Mouse (Mus musculus) limb, embryonic 14.5 days (tissue): ENCODE measurements around the gene Tuba4a. TPM values are rescaled to one million over a fixed set of nuclear protein-coding genes. Genes with fewer than 3 reads are reported as not detected.

Experiments
- ATAC-seq: fragments of 200-750 bp; cut with Nextera tagmentation; 2 replicates; pipeline ENCODE4 v1.8.0; 2017; ENCODE audit warnings: low read depth, moderate number of reproducible peaks, moderate TSS enrichment; ENCODE audit not compliant: low FRiP score
- DNase-seq: peaks from one replicate; pipeline ENCODE4 v3.0.0-alpha.2; 2015; ENCODE audit warnings: low spot score
- H3K27ac ChIP-seq: fragments of 300-500 bp; sonication (generic); replicated peaks from 2 replicates; pipeline ENCODE4 v1.5.1; 2014; ENCODE audit warnings: low read depth, mild to moderate bottlenecking, low read length, moderate library complexity, mixed read lengths
- H3K27me3 ChIP-seq: fragments of 300-500 bp; sonication (generic); 2 replicates; pipeline ENCODE4 v1.6.1; 2014; ENCODE audit warnings: low read length, mixed read lengths; ENCODE audit not compliant: control insufficient read depth, insufficient read depth
- H3K36me3 ChIP-seq: fragments of 300-500 bp; sonication (generic); 2 replicates; pipeline ENCODE4 v1.6.1; 2014; ENCODE audit warnings: mild to moderate bottlenecking, low read length, moderate library complexity, mixed read lengths; ENCODE audit not compliant: control insufficient read depth, insufficient read depth
- H3K4me1 ChIP-seq: fragments of 300-500 bp; sonication (generic); 2 replicates; pipeline ENCODE4 v1.6.1; 2014; ENCODE audit warnings: antibody characterized with exemption, low read length, mixed read lengths; ENCODE audit not compliant: control insufficient read depth, insufficient read depth
- H3K4me2 ChIP-seq: fragments of 300-500 bp; sonication (generic); replicated peaks from 2 replicates; pipeline ENCODE4 v1.6.1; 2014; ENCODE audit warnings: low read depth, mild to moderate bottlenecking, low read length, moderate library complexity; ENCODE audit not compliant: severe bottlenecking
- H3K4me3 ChIP-seq: fragments of 300-500 bp; sonication (generic); replicated peaks from 2 replicates; pipeline ENCODE4 v1.5.1; 2014; ENCODE audit warnings: low read length
- H3K9ac ChIP-seq: fragments of 300-500 bp; sonication (generic); 2 replicates; pipeline ENCODE4 v1.6.1; 2014; ENCODE audit warnings: mild to moderate bottlenecking, low read depth, low read length, moderate library complexity; ENCODE audit not compliant: severe bottlenecking
- H3K9me3 ChIP-seq: fragments of 300-500 bp; sonication (generic); 2 replicates; pipeline ENCODE4 v1.6.1; 2016; ENCODE audit warnings: low read length; ENCODE audit not compliant: control insufficient read depth
- POLR2A ChIP-seq: fragments of 200-500 bp; IDR thresholded peaks from 2 replicates; pipeline ENCODE4 v1.8.0; 2012; ENCODE audit warnings: inconsistent platforms, mild to moderate bottlenecking, moderate library complexity, borderline replicate concordance; ENCODE audit not compliant: insufficient read depth, insufficient read length; ENCODE audit errors: extremely low read depth
- WGBS: fragments of 180-500 bp; shearing (Covaris S2); extraction: QIAGEN DNeasy Blood & Tissue Kit; methylation state at CpG from one replicate; pipeline ENCODE4 v1.1.7; 2014; 5-methylcytosine and 5-hydroxymethylcytosine counted together
- polyA plus RNA-seq, 2 experiments: library from polyadenylated mRNA; depleted of rRNA in 1 of 2; stranded (reverse) in 1 of 2; unstranded in 1 of 2; fragments of >200 nt; fragmentation: Nextera tagmentation in 1 of 2; extraction: Ambion mirVana in 1 of 2; gene quantifications; 2 replicates each; pipeline versions ENCODE4 v1.2.1 to v1.2.3; 2012 to 2014

The Tuba4a gene
- polyA plus RNA-seq, 2 experiments, result 25.1 to 55.9 TPM

DNA sequence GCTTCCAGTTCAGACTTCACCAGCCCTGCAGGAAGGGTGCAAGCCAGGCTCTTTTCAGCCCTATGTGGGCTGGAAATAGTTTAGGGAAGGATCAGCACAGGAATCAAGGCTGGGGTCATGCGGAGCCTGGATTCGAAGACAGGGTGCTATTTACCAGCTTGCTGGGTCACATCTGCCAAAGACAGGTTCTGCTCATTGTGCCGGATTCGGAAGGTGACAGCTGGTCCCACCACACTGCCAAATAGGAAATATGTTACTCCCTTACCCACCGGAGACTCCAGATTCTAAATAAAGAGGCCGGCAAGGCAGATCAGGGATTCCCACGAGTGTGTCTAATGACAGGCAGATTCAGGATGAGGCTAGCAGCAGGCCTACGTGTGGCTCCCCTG lies 35.0 kb upstream of the Tuba4a start:
- Histone ChIP-seq H3K9me3 (no peaks in the 10 kb centered on the region), H3K9ac (no peak overlapping the region), H3K27ac (no peak overlapping the region), H3K4me1 (peaks cover 7% of the 10 kb centered on the region; the same call in 1 of the 2 replicates), H3K36me3 (no peaks in the 10 kb centered on the region), H3K27me3 (no peaks in the 10 kb centered on the region), H3K4me2 (no peak overlapping the region), H3K4me3 (no peak overlapping the region)
- 79% methylated on average over 8 of the region's 8 CpGs for WGBS
- ATAC-seq (no peak), DNase-seq (no peak)
- no peak for TF ChIP-seq POLR2A

DNA sequence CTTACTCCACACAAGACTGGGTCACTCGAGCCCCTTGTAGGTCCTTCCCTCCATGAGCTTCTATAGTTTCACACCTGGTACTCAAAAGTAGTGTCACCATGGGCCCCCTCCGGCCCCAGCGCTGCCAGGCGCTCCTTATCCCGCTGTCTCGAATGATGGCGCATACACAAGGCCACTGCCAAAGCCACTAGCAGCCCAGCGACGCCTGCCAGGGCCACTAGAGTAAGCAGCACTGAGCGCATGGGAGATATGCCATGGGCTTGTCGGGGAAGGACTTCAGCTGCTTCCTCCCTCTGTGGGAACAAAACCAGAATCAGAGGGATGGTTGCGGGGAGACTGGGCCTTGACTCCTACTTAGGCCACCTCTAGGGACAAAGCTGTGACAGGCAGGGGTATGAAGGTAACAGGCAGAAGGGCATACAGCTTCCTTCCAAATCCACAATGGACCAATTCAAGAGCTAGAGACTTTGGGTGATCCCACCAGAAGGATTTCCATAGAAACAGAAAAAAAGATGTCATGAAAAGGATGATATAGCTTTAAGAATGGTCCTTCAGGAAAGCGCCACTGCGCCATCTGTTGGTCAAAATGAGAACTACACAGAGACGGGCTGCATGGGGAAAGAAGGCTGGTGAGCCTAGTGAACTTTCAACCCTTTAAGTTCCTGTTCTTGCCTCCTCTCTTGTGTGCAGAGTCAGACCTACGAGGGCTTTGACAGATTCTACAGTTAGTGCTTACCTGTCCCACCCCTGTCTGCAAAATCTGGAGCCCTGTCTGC lies 34.4 kb upstream of the Tuba4a start:
- TF ChIP-seq POLR2A, result no peak
- no peaks in the 10 kb centered on the region for H3K36me3 ChIP-seq
- no peak overlapping the region for H3K9ac ChIP-seq

GRCm38 (mm10) chr1:75253029-75253428 lies 33.4 kb upstream of the Tuba4a start:
- Histone ChIP-seq H3K27ac (no peak overlapping the region), H3K27me3 (no peaks in the 10 kb centered on the region), H3K4me2 (no peak overlapping the region), H3K4me3 (no peak overlapping the region), H3K9me3 (no peaks in the 10 kb centered on the region), H3K9ac (no peak overlapping the region), H3K36me3 (no peaks in the 10 kb centered on the region), H3K4me1 (peaks cover 7% of the 10 kb centered on the region; the same call in 1 of the 2 replicates)
- no peak for TF ChIP-seq POLR2A
- no peak for ATAC-seq
- 83% methylated on average over 16 of the region's 16 CpGs for WGBS
- DNase-seq, result no peak

More for the DNA sequence above, 34.4 kb upstream of the Tuba4a start:
- Histone ChIP-seq H3K4me2 (no peak overlapping the region), H3K27me3 (no peaks in the 10 kb centered on the region), H3K9me3 (no peaks in the 10 kb centered on the region), H3K4me3 (no peak overlapping the region), H3K4me1 (peaks cover 7% of the 10 kb centered on the region; the same call in 1 of the 2 replicates), H3K27ac (no peak overlapping the region)
- no peak for ATAC-seq
- 63% methylated on average over 16 of the region's 16 CpGs for WGBS
- peak; percentile 51 for DNase-seq

DNA sequence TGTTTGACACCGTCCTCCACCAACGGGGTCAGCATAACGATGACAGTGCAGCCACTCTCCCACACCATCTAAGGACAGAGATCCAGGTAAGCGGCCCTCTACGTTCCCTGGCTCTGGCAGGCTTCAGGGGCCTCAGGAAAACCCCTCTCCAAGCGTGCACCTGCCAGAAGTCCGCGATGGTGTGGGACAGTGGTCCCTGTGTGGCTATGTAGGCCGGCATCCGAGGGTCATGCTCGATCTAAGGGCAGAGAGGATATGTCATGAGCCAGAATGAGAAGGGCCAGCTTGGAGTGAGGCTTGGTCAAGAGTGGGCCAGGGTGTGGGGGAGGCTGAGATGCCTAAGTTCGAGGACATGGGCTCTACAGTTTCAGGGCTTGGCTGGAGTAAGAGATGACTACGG lies 32.6 kb upstream of the Tuba4a start:
- H3K27me3 ChIP-seq, result no peaks in the 10 kb centered on the region
- no peak for TF ChIP-seq POLR2A
- H3K9ac ChIP-seq, result no peak overlapping the region
- H3K4me2 ChIP-seq, result no peak overlapping the region
- no peak overlapping the region for H3K4me3 ChIP-seq
- no peak overlapping the region for H3K27ac ChIP-seq
- ATAC-seq (no peak), DNase-seq (no peak)
- WGBS, result 70% methylated on average over 13 of the region's 13 CpGs
- peaks cover 7% of the 10 kb centered on the region; the same call in 1 of the 2 replicates for H3K4me1 ChIP-seq
- no peaks in the 10 kb centered on the region for H3K36me3 ChIP-seq
- no peaks in the 10 kb centered on the region for H3K9me3 ChIP-seq

DNA sequence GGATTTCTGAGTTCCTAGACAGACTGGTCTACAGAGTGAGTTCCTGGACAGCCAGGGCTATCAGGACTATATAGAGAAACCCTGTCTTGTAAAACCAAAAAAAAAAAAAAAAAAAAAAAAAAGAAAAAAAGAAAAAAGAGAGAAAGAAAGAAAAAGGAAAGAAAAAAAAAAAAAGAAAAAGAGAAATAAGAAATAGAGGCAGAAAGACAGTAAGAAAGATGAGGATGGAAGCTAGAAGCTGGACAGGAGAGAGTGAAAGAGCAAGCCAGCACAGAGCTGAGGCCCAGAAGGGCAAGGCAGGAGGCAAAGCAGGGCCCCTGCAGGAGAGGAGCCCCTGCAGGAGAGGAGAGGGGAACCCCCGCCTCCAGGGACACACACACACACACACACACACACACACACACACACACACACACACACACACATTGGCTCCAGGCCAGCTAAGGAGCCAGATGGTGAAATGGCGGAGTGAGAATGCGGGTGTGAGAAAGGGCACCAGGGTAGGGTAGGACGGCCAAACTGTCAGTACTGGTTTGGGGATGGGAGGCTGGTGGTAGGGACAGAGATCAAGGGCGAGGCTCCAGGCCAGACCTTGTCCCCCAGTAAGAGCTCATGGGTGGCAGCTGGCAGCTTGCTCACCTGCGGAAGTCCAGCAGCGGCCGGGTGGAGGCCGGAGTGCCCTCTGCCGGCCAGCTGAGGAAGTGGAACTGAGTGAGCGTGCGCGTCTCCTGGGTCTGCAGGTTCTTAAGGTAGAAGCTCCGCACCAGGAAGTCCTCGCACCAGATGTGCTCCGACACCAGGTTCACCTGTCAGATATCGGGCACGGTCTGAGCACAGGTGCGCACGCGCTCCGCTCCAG lies 31.7 kb upstream of the Tuba4a start:
- H3K27ac ChIP-seq, result no peak overlapping the region
- no peaks in the 10 kb centered on the region for H3K36me3 ChIP-seq
- peak overlapping the region; percentile 48 for H3K4me2 ChIP-seq
- no peaks in the 10 kb centered on the region for H3K27me3 ChIP-seq
- peak overlapping the region; percentile 18; the same call in 1 of the 2 replicates for H3K4me3 ChIP-seq
- DNase-seq (peak; percentile 43), ATAC-seq (peak; percentile 58; the same call in 1 of the 2 replicates)
- H3K4me1 ChIP-seq, result peaks cover 7% of the 10 kb centered on the region; the same call in 1 of the 2 replicates
- no peaks in the 10 kb centered on the region for H3K9me3 ChIP-seq
- no peak overlapping the region for H3K9ac ChIP-seq
- TF ChIP-seq POLR2A, result no peak
- 3% methylated on average over 21 of the region's 22 CpGs for WGBS
